Mouse (Mus musculus) embryo, embryonic 11.5 days (tissue): ENCODE data around the gene Adcy5.

Experiments used
- DNase-seq: peaks from one replicate; pipeline ENCODE4 v3.0.0-alpha.2; 2012; ENCODE audit warnings: low read depth, low spot score

Adcy5 gene

GRCm38 (mm10) chr16:35316856-35317264, 162.2 kb downstream of the Adcy5 start:
- no peak for DNase-seq

- no peak for DNase-seq
Observed at GRCm38 (mm10) chr16:35317460-35317859, 162.8 kb downstream of the Adcy5 start.

- no peak for DNase-seq
Observed at GRCm38 (mm10) chr16:35318397-35318796, 163.7 kb downstream of the Adcy5 start.

GRCm38 (mm10) chr16:35319335-35319734, 164.7 kb downstream of the Adcy5 start:
- peak; percentile 13 for DNase-seq

GRCm38 (mm10) chr16:35319773-35320172, 165.1 kb downstream of the Adcy5 start:
- DNase-seq: no peak

GRCm38 (mm10) chr16:35330451-35330850, 175.8 kb downstream of the Adcy5 start:
- no peak for DNase-seq
